Mouse (Mus musculus): ENCODE results near the gene Nox1.

GRCm38 (mm10) chrX:134262129-134262528, 40.4 kb upstream of the Nox1 start:
- no peak for TF ChIP-seq CTCF (IDR thresholded peaks at IDR 0.05 in 2 of 3, conservative IDR thresholded peaks at IDR 0.05 in 1 of 3; ENCODE audit: control insufficient read depth in 1 of 3, insufficient read depth in 1 of 3, low read depth in 2 of 3, low read length in 3 of 3, poor library complexity in 1 of 3, severe bottlenecking in 1 of 3)
- no peak for TF ChIP-seq POLR2A (IDR thresholded peaks at IDR 0.05; ENCODE audit: control insufficient read depth in 1 of 2, insufficient read depth in 1 of 2, low read depth in 1 of 2, low read length in 2 of 2, poor library complexity in 1 of 2)
- no peak for TF ChIP-seq HCFC1 (IDR thresholded peaks at IDR 0.05; ENCODE audit: low read depth, low read length)
- TF ChIP-seq TCF12 (IDR thresholded peaks at IDR 0.05; ENCODE audit: low read depth, low read length) = no peak
- TF ChIP-seq EP300 (IDR thresholded peaks at IDR 0.05; ENCODE audit: low read depth in 1 of 2, low read length in 2 of 2) = no peak
